Mouse (Mus musculus) testis, adult 2 months (tissue): ENCODE data around the gene Gm1993. TPM values are rescaled to one million over a fixed set of nuclear protein-coding genes. Genes with fewer than 3 reads are reported as not detected.
"Not testable (repeated sequence)": the region's sequence is repeated elsewhere in the genome, so short reads cannot be mapped to it uniquely, and the experiment has no call there.

Experiments
- H3K27ac ChIP-seq: fragments of 200-500 bp; 2 replicates; pipeline ENCODE4 v1.5.1; 2012; ENCODE audit warnings: low read depth, low read length; ENCODE audit not compliant: control insufficient read depth, insufficient read depth
- H3K27me3 ChIP-seq: fragments of 200-500 bp; 2 replicates; pipeline ENCODE4 v1.6.1; 2012; ENCODE audit warnings: mild to moderate bottlenecking, low read length, moderate library complexity; ENCODE audit not compliant: control insufficient read depth, insufficient read depth
- H3K36me3 ChIP-seq: fragments of 200-500 bp; 2 replicates; pipeline ENCODE4 v1.6.1; 2012; ENCODE audit warnings: mild to moderate bottlenecking, low read length; ENCODE audit not compliant: control insufficient read depth, insufficient read depth
- H3K4me1 ChIP-seq: fragments of 200-500 bp; 2 replicates; pipeline ENCODE4 v1.6.1; 2012; ENCODE audit warnings: low read length; ENCODE audit not compliant: control insufficient read depth, insufficient read depth
- H3K4me3 ChIP-seq: fragments of 200-500 bp; 2 replicates; pipeline ENCODE4 v1.5.1; 2012; ENCODE audit warnings: low read depth, mild to moderate bottlenecking, low read length, moderate library complexity, mixed read lengths; ENCODE audit not compliant: control insufficient read depth
- polyA plus RNA-seq: library from polyadenylated mRNA; depleted of rRNA; stranded (reverse); fragments of >200 nt; gene quantifications from 2 replicates; pipeline ENCODE4 v1.2.3, GENCODE M21; 2012; rRNA removed

The Gm1993 gene
- 1.2 and 1.7 TPM in 2 replicates for polyA plus RNA-seq

GRCm38 (mm10) chrX:25570352-25570751 is at the start of gene Gm1993:
Gene Gm1993, minus strand, starts transcription at chrX:25570452.
- H3K27ac ChIP-seq, H3K4me3 ChIP-seq, H3K36me3 ChIP-seq, H3K27me3 ChIP-seq, H3K4me1 ChIP-seq: not testable (repeated sequence)
